Mouse (Mus musculus): ENCODE measurements at regions not wholly inside any gene's neighbourhood (a gene's known extent, or its start where the extent isn't known, plus 50 kb on each side); places are given as distances from the start of the nearest gene placed in this dataset.
"Not testable (repeated sequence)": the region's sequence is repeated elsewhere in the genome, so short reads cannot be mapped to it uniquely, and the experiment has no call there.

DNA sequence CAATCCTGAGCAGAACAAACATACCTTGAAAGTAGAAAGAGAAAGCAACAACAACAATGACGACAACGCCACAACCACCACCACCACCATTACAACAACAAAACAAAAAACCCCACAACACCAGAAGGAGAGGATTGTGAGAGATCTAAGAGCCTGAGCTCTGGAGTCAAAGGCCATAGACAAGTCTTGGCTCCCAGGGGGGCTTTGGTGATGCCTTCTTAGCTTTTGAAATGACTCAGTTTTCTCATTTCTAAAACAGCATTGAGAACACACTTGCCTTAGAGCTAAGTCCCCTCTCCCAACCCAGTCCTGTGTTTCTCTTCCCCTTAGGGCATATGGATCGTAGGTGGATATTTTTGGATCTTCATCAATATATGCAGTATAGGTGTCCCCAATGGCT is 112.2 kb downstream of the Kif20b start:
- no peak for DNase-seq

DNA sequence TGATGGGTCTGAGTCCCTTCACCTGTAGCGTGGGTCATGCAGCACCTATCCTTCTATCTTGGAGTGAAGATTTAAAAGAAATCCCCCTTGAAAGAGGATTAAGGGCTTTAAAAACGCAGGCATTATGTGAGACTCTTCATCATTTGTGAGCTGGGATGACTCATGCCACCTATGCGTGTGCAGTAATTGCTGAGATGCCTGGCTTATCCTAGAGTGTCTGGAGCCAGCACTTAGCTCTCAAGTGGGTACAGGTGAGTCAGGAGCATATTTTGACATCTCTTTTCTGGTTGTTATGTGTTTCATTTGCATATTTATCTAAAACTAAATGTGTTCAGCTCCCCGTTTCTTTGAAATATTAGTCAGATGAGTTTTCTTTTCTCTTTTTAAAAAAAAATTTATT is 123.4 kb downstream of the Kif20b start:
- no peak for DNase-seq

DNA sequence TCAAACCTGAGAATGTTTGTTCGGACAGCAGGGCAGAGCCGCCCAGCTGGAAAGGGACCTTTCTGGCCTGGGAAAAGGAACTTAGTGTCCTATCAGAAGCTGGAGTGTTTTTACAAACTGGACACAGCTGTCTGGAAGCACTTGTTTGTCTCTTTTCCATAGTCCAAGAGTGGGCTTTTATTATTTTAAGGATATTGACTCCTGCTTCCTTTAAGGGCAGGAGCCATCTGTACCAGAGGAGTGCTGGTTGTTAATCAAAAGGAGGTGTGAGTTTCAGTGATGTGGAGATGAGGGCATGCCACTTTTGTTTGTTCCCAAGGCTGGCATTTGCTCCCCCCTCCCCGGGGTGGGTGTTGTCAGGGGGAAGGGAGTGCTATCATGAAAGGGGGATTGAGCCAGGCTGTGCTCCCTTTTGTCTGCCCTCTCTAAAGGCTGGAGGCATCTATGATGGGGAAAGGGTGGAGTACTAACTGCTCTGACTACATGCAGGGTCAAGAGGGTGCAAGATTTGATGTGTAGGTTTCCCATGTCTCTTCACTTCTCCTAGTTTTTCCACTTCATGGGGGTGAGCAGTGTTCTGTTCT is 144.3 kb downstream of the Kif20b start:
- DNase-seq, result no peak

DNA sequence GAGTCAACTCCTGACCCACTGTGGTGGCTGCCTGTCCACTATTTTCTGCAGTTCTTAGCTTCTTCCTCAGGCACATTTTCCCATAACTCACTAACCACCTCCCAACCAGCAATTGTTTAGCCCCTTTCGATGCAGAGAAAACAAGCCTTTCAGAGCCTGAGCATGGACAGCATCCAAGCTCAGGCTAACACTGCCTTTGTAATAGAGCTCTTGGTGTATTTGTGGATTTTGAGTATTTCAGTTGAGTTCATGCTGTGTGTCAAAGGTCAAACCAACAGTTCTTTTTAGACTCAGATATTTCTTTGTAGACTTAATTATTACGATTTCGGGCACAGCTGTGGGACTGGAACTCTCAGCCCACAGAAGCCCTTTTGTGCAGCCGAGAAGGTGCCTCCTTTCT is 159.0 kb downstream of the Kif20b start:
- no peak for DNase-seq

DNA sequence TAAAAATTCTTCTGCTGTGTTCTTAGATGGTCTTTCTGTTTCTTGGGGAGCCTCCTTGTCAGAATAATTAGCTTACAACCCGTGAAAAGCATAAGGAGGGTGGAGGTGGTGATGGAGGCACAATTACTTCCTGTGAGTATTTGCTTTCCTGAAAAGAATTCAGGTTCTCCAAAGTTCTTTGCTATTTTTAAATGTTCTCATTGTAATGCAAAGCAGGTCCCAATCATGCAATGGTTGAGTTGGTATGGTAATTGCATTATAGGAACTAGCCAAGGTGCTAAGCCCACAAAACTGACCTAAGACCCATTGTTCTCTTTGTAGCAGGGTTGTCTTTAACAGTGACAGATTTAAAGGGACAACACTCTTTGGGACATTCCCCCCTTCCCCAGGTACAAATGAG is 179.1 kb downstream of the Kif20b start:
- no peak for DNase-seq

DNA sequence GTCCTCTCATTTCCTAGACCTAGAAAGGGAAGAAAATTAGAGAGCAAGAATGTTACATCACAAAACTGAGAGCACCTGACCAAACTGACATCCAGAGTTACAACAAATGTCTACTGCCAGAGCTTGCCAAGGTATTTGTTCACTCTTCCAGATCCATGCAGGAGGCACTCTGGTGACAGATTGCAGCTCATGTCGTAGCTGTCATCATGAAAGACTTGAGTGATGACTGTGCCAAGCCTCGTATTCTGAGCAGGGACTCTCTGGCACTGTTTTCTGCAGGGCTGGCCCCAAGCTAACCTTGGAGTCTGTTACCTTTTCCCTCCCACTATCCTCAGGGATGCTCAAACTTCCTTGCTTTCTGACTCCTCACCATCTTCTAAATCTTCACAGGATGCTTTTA is 192.2 kb downstream of the Kif20b start:
- DNase-seq, result peak; percentile 81 to 84

DNA sequence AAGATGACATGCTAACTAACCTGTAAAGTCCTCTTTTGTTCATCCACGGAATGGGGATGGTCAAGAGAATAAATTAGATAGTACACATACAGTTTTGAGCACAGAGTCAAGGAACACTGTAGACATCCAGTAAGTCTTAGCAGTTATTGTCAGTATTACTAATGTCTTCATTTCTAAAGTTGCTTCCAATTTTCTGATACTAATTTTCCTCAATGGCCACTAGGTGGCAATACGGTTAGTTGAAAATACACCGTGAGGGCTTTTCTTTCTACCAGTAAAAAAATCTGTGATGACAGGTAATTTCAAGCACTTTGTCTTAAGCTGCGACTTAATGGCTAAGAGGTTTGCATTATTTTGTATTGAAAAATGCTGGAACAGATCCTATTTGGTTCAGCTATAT is 203.1 kb downstream of the Kif20b start:
- peak in 1 of 2 experiments; percentile 33 for DNase-seq

DNA sequence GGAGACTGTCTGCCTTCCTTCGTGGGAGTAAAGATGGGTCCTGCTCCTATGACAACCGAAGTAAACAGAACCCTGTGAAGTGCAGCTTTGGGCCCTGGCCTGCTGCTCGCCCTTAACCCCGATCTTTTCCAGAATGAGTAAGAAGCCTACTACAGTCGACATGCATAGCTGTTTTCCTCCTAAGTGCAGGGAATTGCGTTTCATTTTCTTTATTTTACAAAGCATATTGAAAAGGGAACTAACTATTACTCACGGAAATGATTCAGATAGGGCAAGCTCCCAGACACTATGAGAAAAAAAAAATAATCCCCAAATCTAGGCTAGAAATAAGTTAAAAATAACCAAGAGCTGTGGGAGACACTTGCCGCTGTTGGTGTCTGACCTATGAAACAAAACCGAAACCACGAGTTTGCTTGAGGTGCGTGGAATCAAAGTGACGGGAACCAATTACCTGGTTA is 204.5 kb downstream of the Kif20b start:
- no peak for DNase-seq

DNA sequence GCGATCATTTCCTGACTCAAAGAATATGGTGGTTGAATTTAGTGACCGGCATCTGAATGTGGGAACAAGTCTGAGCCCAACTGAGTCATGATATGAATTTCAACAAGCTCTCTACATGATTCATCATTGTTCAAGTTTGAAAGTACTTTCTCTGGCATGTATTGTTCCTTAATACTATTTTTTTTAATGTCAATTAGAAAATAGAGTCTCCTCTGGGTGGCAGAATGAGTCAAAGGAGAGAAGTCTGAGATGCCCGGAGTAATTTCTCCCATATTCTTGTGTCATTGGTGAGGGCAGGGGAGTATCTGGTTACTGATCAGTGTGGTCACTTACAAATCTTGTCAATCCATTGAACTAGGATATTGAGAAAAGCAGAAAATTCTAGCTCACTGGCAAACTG is 205.9 kb downstream of the Kif20b start:
- DNase-seq, result no peak

DNA sequence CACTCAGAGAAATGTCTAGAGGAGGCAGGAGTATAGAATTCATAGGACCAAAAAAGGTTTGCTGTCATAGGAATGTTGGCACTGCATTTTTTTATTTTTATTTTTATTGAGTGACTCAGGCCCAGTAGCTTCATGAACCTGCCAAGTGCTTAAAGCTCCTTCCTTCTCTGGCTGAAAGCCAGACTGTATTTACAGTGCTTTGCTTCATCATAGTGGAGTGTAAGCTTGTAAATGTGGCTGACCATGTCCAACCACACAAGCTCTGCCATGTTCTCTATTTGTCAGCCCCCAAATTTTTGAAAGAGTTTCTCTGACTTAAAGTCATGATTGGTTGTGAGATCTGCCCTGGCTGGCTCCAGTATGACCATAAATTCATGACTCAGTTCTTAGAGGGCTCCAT is 221.0 kb downstream of the Kif20b start:
- DNase-seq, result no peak

DNA sequence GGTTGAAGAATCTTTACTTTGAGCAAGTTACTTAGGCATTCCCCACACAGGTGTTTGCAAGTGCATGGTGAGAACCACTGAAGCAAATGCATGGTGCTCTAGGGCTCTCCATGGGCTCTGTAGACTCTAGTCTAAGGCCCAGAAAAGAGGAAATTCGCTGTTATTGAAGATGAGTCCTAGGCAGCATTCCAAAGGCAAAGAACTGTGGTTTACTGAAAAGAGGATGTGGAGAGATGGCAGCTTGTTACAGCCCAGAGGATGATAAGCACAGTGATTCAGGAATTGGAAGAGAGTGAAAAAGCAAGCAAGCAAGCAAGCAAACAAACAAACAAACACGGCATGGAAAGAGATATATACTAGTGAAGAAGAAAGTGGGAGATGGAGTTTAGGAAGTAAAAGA is 221.6 kb downstream of the Kif20b start:
- no peak for DNase-seq

DNA sequence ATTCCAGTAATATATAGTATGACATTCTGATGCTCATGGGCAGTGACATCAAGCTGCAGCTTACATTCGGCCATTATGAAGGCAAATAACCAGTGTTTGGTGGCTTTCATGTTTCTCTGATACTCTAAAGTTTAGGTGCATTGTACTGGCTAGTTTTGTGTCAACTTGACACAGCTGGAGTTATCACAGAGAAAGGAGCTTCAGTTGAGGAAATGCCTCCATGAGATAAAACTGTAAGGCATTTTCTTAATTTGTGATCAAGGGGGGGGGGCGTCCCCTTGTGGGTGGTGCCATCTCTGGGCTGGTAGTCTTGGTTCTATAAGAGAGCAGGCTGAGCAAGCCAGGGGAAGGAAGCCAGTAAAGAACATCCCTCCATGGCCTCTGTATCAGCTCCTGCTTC is 227.3 kb downstream of the Kif20b start:
- DNase-seq, result not testable (repeated sequence)

DNA sequence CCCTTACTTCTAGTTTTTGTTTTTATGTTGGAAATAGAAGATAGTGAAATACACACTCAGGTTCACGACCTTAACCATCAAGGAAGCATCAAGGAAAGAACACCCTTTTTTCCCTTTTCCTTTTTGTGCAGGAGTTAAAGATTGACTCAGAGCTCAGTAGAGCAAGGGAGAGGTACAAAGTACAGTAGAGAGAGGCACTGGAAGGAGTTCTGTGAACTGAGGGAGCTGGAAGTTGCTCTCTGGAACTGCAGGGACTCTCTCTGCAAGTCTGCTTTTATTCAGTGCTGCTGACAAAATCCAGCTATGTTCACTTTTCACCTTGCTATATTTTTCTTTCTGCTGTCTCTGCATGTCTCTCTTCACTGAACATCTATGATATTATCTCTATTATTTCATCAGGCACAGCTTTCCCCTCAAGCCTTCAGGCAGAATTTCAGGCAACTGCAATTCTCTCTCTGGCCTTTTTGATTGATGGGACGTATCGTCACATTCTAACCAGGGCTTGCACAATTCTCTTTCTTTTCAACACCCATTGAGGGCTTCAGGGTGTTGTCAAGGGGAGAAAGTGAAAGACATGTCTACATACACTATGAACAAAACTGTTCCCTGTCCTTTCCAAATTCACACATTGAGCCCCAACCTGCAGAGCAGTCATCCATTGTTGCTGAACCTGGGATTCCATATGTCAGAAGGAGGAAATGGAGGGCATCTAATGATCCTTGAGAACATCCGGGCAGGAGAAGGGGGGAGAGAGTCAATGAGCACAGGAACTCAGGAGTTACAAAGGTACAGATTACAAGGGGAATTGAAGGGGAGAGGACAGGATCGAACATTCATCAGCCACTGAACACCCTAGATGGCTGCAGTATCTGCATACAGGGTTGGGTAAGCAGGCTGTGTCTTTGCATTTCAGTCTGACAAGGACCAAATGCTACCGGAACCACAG is 228.9 kb downstream of the Kif20b start:
- no peak for DNase-seq

DNA sequence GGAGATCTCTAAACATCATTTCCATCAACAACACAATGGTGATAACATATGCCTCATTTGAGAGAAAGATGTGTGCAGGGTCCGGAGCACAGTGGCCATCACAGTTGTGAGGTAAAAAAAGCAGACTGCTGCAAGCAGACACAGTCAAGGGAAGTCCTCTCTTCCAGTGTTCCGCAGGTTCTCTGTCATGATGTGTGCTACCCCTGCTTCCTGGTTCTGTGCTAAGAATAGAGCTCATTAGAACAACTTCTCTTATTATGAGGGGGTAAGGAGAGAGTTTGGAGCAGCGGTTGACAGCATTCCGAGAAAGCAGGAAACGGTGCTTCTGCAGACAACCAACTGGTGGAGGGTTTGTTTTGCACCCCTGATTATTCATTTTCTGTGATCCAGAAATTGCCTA is 229.7 kb downstream of the Kif20b start:
- DNase-seq, result no peak

DNA sequence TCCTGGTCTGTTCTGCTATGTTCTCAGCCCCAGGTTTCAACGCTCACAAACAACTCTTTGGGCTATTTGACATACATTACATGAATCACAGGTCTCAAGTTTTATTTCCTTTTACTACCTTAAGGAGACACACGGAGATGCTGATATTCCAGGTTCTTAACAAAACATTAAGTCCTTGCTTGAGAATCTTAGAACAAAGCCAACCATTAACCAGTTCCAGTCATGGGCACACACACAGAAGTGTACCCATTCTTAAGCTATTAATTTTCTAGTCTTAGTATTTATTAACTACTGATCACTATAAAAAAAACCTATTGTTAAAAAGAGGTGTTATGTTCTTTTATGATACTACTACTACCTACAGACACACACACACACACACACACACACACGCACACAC is 235.7 kb downstream of the Kif20b start:
- no peak for DNase-seq

DNA sequence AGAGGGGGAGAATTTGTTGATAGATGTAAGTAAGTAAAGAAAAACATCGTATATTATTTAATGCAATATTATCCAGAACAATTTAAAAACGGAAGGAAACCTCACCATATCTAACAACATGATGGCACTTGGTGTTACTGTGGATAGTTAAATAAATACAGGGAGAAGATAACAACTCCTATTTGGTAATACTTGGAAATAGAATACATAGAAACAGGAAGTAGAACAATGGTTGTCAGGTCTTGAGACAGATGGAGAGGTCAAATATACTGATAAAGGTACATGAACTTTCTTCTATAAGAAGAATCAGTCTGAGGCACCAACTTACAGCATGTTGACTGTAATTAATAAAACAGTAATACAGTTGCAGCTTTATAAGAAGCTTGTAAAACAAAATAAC is 242.6 kb downstream of the Kif20b start:
- DNase-seq, result no peak

DNA sequence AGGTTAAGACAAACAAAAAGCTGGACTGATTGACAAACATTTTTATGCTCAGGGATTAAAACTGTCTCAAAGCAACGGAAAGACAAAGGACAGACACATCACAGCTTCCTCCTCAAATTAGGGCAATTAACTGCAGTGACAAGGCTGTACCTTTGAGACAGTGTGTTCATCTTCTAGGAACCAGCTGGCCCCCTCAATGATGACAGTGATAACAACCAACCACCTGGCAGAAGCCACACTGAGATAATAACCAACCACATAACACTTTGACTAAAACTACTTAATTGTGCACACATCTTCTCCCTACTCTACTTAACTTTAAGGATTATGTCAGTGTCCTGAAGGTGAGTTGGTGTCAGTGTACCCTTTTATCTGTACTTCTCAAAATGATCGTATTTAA is 248.4 kb downstream of the Kif20b start:
- DNase-seq, result no peak

DNA sequence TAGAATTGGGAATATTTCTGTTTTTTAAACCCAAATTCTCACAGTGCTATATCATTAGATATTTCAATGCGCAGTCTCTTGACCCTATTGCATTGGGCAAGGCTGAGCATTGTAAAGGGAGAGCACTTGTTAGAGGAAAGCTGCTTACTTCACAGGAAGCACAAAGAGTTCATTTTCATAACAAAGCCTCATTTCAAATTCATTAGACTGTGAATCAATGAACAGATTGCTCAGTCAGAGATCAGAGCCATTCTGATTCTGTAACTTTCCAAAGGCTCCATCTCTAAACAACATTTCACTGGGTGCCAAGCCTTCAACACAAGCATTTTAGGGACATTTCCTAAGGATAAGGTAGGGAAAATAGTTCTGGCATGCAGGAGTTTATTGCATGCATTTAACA is 257.9 kb downstream of the Kif20b start:
- DNase-seq, result no peak

DNA sequence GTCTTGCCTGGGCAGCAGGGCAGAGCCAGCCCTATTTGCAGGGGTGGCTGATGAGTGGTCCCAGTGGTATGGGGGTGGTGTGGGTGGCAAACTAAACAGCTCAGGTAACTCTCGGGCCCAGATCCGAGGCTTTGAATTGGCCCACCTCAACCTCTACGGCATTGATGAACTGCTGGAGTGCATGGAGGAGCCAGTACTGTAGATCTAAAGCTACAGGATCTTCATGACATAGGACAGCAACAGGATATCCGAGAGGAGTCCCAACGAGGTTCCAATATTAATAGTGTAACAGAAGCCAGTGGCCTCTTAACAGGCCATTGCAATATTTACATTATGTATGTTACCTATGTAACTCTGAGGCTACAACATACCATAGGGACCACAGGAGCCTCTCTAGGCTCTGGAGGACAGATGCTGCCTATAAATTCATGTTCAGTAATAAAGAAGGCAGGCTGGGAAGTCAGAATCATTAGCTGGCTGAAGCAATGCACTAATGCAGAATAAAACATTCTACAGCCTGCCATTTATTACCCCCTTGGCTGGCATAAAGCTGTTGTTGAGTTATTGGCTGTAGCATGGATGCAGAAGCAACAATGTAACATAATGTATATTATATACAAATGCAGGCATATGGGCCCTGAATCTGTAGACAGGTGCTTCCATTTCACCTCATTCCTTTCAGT is 283.5 kb downstream of the Kif20b start:
- DNase-seq, result no peak

DNA sequence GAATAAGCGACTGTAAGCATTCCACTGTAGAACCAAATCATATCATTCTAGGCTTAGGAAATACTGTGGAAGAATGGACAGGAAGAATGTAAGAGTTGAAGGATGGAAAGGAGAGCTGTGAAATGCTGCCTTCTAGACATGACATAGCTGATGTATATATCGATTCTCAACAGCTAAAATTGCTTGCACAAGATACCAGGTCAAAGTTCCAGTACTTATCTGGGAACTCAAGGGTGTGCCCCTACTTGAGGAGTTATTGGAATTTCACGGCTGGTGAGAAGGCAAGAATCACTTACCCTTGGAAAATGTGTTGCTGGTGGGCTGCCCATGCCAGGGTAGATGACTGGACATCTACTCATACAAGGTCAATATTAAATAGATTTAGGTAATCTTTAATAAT is 322.0 kb downstream of the Kif20b start:
- DNase-seq, result no peak

DNA sequence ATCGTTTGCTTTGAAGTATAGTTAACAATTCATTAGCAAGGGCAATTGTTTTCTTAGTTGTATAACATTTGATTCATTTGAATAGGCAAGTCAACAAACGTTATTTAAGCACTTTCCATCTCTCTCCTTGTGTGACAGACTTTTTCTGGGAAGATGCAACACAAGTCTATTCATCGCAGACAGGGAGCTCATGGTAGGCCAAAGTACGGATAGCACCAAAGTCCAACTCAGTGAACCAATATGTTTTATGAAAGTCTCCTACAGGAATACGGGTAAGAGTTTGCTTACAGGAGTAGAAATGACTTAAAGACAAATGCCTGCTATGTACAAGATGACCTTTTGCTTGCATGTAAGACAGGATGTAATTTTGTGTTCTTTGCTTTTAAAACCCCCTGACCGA is 325.4 kb downstream of the Kif20b start:
- DNase-seq, result no peak

DNA sequence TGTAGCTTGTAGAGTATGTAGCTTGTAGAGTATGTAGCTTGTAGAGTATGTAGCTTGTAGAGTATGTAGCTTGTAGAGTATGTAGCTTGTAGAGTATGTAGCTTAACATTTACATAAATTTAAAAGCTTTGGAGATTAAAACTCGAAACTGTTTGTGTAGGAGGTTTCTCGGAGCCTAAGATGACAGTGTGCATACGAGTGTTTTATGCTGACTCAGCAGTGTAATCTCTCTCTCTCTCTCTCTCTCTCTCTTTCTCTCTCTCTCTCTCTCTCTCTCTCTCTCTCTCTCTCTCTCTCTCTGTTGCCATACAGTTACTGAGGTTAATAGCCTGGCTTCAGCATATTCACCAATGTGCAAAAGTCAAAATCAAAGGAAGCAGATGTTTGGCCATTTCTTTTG is 336.5 kb downstream of the Kif20b start:
- DNase-seq, result not testable (repeated sequence)

DNA sequence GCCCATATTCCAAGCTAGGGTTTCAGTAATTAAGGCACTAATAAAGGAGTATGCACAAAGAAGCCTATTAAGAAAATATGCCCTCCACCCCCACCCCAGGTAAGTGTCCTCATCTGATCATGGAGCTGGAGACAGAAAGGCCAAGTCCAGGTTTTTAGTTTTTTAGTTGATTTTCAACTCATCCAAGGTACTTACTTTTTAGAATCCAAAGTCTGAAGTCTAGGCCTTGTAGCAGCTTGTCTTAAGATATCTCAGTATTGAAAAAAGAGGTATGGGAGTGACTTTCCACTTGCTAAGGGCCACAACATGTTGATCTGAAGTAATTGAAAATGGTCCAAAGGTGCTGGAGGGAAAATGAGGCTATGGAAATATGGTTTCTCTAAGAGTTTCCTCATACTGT is 340.9 kb downstream of the Kif20b start:
- DNase-seq, result no peak

DNA sequence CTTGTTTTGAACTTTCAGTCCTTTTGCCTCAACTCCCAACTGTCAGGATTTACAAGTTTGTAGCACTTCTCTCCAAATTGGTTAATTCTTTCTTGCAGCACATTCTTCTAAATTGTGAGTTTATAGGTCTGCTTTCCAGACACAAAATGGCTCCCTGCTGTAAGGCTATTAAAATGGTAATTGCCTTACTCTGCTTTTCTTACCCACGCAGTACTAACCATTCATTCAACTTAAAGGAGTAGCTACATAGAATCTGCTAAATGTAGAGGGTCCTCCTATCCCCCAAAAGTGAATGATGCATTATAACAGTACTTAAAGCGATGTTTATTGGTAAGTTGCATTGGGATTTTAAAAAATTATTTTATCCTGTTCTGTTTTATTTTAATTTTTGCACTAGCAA is 356.2 kb downstream of the Kif20b start:
- DNase-seq, result no peak
